Comparison of ENCODE assay signal across 8 mouse cellular contexts in the genomic region with DNA sequence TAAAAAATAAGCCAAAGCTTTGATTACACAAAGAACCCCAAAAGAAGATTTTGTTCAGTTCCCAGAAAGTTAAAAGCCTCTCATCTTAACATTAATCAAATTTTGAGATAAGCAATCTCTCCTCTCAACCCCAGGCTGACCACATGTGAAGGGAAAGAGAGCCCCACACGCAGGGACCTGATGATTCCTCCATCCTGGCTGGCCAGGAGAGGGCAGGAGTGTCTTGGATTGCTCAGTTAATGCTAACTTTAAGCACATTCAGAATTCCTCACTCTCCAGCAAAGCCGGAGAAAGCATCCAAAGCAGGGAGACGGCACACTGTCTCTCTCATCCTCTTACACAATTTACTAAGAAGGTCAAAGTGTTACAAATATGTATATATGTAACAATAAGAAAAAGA. TPM values are rescaled to one million over a fixed set of nuclear protein-coding genes. Genes with fewer than 3 reads are reported as not detected.
DNase-seq lines count a peak whose midpoint lies in the region.

No protein-coding gene starts in this region.

- peak; percentile 13 for DNase-seq in gastrocnemius, postnatal 14 days
- DNase-seq in gastrocnemius, adult 8-10 months (ENCODE audit: low spot score in 2 of 2), result no peak
- DNase-seq in urinary bladder, postnatal 25 days (ENCODE audit: low spot score), result peak; percentile 8
- no peak for DNase-seq in urinary bladder, adult 18-20 months (ENCODE audit: low spot score in 2 of 2)
- DNase-seq in embryo, embryonic 11.5 days (ENCODE audit: low read depth, low spot score), result peak; percentile 36
- DNase-seq in kidney, postnatal 4 days, result peak; percentile 75 to 80
- peak; percentile 30 to 34 for DNase-seq in right cerebral cortex, adult 2 months (ENCODE audit: low spot score in 2 of 2)
- no peak for DNase-seq in spleen, adult 12 weeks (ENCODE audit: low spot score)

- intact Hi-C loops in gastrocnemius, postnatal 14 days (cut with DNase I; ENCODE audit: low total_unique reads), result no loop called here

RNA-seq across cellular contexts. Expression of a gene that starts 26.7 kb away (rescaled TPM):
- total RNA-seq in gastrocnemius, postnatal 14 days (2021), result not detected
- total RNA-seq in gastrocnemius, adult 8-10 months (2022), result not detected

RNA-seq across cellular contexts. Expression of a gene that starts 52.2 kb away (rescaled TPM):
- total RNA-seq in gastrocnemius, postnatal 14 days (2021), result 1 to 10 TPM; 3.7 to 4.4 TPM
- total RNA-seq in gastrocnemius, adult 8-10 months (2022), result 1 to 10 TPM; 4.2 to 6.1 (median 4.4) TPM

Comparison
In these comparisons a context has a peak if more than half of its experiments do, and no peak if none do; other contexts are left out.
1. DNase-seq: peak in gastrocnemius, postnatal 14 days (single experiment), urinary bladder, postnatal 25 days (single experiment), embryo, embryonic 11.5 days (single experiment), kidney, postnatal 4 days (2 of 2) and right cerebral cortex, adult 2 months (2 of 2); none in gastrocnemius, adult 8-10 months (0 of 2), urinary bladder, adult 18-20 months (0 of 2) and spleen, adult 12 weeks (single experiment).